Mouse (Mus musculus) ES-Bruce4 (cell line): ENCODE measurements at regions not wholly inside any gene's neighbourhood (a gene's known extent, or its start where the extent isn't known, plus 50 kb on each side); places are given as distances from the start of the nearest gene placed in this dataset.

Experiments used
- CTCF ChIP-seq: IDR thresholded peaks from one replicate; pipeline ENCODE4 v1.8.1; 2011; ENCODE audit warnings: low read depth, low read length
- EP300 ChIP-seq: IDR thresholded peaks from 2 replicates; pipeline ENCODE4 v1.6.1; 2011; ENCODE audit warnings: low read depth, low read length; ENCODE audit not compliant: insufficient read depth

- TF ChIP-seq EP300 = no peak
- no peak for TF ChIP-seq CTCF
Measured at GRCm38 (mm10) chr2:101139931-101140330, 484.6 kb upstream of the Rag2 start.
